Mouse (Mus musculus): Measurements from ENCODE around the gene Gm2a. TPM values are rescaled to one million over a fixed set of nuclear protein-coding genes. Genes with fewer than 3 reads are reported as not detected.

Gm2a gene
- polyA plus RNA-seq, 1 experiment: 53.0 TPM

- Histone ChIP-seq H3K4me3 (replicated peaks; ENCODE audit: insufficient read depth, low read depth, low read length) (no peak overlapping the region), H3K4me1 (ENCODE audit: control insufficient read depth, insufficient read depth, low read length) (peaks cover 16% of the 10 kb centered on the region), H3K27me3 (ENCODE audit: control insufficient read depth, insufficient read depth, low read length) (no peaks in the 10 kb centered on the region), H3K27ac (ENCODE audit: insufficient read depth, low read length) (no peak overlapping the region)
- 90% methylated on average over 8 of the region's 8 CpGs for WGBS
- no peak for TF ChIP-seq POLR2A (IDR thresholded peaks at IDR 0.05; ENCODE audit: borderline replicate concordance, insufficient read depth, low read length)
- TF ChIP-seq CTCF (IDR thresholded peaks at IDR 0.05; ENCODE audit: borderline replicate concordance, insufficient read depth, low read depth, low read length): no peak
- DNase-seq: no peak
Measured at GRCm38 (mm10) chr11:55072467-55072866, 25.4 kb upstream of the Gm2a start.

DNA sequence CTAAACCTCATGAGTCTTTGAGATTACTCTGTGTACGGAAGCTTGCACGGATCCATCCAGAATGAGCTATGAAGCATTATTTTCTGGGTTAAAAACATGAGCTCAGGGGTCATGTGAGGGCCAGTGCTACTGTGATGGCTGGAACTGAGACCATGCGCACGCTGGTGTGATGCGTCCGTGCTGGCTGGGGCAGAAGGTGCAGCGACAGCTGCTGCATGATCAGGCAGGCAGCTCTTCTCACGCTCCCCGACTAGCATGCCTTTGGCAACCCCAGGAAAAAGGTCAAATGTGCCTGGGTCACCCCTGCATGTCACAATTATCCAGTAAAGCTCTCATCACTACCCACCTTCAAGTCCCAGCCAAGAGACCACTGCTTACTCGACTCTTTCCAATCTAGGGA lies 24.7 kb upstream of the Gm2a start:
- DNase-seq: no peak
- Histone ChIP-seq H3K27ac (ENCODE audit: insufficient read depth, low read length) (no peak overlapping the region), H3K27me3 (ENCODE audit: control insufficient read depth, insufficient read depth, low read length) (no peaks in the 10 kb centered on the region), H3K4me1 (ENCODE audit: control insufficient read depth, insufficient read depth, low read length) (peaks cover 16% of the 10 kb centered on the region), H3K4me3 (replicated peaks; ENCODE audit: insufficient read depth, low read depth, low read length) (no peak overlapping the region)
- 68% methylated on average over 10 of the region's 10 CpGs for WGBS
- no peak for TF ChIP-seq POLR2A (IDR thresholded peaks at IDR 0.05; ENCODE audit: borderline replicate concordance, insufficient read depth, low read length)
- no peak for TF ChIP-seq CTCF (IDR thresholded peaks at IDR 0.05; ENCODE audit: borderline replicate concordance, insufficient read depth, low read depth, low read length)

DNA sequence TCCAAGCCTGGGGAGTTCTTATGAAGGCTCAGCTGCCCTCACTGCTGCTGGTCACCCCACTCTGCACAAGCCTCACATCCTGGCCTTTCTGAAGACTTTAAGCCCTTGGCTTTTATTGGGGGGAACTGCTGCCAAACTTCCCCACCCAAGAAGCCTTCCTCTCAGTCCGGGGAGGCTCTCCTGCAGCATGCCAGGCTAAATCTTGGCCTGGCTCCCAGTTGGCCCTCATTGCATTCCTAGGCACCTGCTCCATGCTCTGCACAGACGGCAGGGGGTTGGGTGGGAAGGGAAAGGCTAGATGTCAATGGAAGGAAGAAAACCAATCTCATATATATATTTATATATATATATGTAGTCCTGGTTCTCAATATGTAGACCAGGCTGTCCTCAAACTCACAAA lies 22.3 kb upstream of the Gm2a start:
- no peak overlapping the region for H3K27ac ChIP-seq (ENCODE audit: insufficient read depth, low read length)
- peak; percentile 75 to 82 for DNase-seq
- WGBS: 5% methylated on average over 2 of the region's 2 CpGs

DNA sequence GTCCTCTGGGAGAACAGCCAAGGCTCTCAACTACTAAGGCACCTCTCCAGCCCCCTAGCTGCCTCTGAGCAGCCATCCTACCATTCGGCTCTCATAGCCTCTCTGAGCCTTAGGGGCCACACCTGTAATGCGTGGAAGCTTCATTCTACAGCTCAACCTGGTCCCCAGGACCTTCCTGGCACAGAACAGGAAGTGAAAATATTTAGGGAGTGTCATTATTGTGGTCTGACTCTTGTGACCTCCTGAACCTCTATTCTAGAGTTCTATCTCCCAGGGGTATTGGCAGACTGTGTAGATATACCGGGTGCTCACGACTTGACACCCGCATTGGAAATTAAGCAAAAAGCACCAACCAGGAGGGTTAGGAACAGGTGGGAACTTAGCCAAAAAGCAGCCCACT lies 21.7 kb upstream of the Gm2a start:
- H3K4me3 ChIP-seq (replicated peaks; ENCODE audit: insufficient read depth, low read depth, low read length): no peak overlapping the region
- no peak for TF ChIP-seq POLR2A (IDR thresholded peaks at IDR 0.05; ENCODE audit: borderline replicate concordance, insufficient read depth, low read length)
- peaks cover 21% of the 10 kb centered on the region for H3K4me1 ChIP-seq (ENCODE audit: control insufficient read depth, insufficient read depth, low read length)
- H3K27ac ChIP-seq (ENCODE audit: insufficient read depth, low read length): no peak overlapping the region; the same call in 1 of the 2 replicates
- DNase-seq: no peak
- H3K27me3 ChIP-seq (ENCODE audit: control insufficient read depth, insufficient read depth, low read length): no peaks in the 10 kb centered on the region
- 87% methylated on average over 5 of the region's 5 CpGs for WGBS

More for the DNA sequence above, 22.3 kb upstream of the Gm2a start:
- TF ChIP-seq CTCF (IDR thresholded peaks at IDR 0.05; ENCODE audit: borderline replicate concordance, insufficient read depth, low read depth, low read length) (no peak), POLR2A (IDR thresholded peaks at IDR 0.05; ENCODE audit: borderline replicate concordance, insufficient read depth, low read length) (no peak)
- no peak overlapping the region for H3K4me3 ChIP-seq (replicated peaks; ENCODE audit: insufficient read depth, low read depth, low read length)
- peaks cover 21% of the 10 kb centered on the region for H3K4me1 ChIP-seq (ENCODE audit: control insufficient read depth, insufficient read depth, low read length)
- H3K27me3 ChIP-seq (ENCODE audit: control insufficient read depth, insufficient read depth, low read length): no peaks in the 10 kb centered on the region

DNA sequence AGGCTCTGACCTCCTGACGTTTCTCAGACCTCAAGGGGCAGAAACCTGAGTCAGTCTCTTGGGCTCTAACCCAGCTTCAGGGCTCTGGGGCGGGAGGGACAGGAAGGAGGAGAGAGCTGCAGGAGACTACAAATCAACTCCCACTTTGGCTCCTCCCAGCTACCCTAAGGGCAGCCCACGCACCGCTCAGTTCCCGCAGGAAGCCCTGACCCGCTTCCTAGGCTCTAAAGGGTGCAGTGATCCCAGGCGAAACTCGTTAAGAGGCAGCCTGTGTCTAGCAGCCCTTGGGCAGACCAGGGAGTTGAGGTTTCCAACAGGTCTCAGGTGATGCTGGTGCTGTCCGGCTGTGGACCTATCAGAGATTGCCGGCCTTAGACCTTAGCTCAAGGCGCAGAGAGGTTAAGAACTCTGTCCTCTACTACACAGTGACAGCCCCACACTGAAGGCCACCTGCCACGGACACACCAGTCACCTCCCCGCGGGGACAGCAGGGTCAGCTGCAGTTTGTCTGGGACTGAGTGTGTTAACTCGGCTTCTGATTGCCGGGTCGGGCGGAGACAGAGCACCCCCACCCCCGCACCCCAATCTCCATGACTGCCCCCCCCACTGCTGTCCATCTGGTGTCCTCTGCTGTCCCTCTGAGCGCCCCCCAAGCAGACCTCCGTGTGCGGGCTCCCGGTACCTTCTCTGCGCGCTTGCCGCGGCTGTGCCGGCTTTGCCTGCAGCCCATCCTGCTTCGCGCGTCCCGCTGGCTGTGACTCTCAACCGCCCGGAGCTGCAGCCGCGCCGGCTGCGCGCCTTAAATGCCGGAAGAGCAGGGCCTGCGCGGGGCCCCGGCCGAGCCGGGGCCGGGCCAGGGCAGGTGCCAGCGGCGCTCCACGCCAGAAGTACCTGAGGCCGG lies 20.3 kb upstream of the Gm2a start, which contains the start of gene Ccdc69:
Gene Ccdc69, minus strand, starts transcription at position 801 of the 901 bp plus-strand sequence.
- WGBS: under 1% methylated on average over 50 of the region's 50 CpGs
- no peak for TF ChIP-seq CTCF (IDR thresholded peaks at IDR 0.05; ENCODE audit: borderline replicate concordance, insufficient read depth, low read depth, low read length)
- peak; percentile 48; the same call in 1 of the 2 replicates for TF ChIP-seq POLR2A (IDR thresholded peaks at IDR 0.05; ENCODE audit: borderline replicate concordance, insufficient read depth, low read length)
- Histone ChIP-seq H3K27ac (ENCODE audit: insufficient read depth, low read length) (peak within 1 kb of the TSS; percentile 79), H3K27me3 (ENCODE audit: control insufficient read depth, insufficient read depth, low read length) (no peaks in the 10 kb centered on the region), H3K4me1 (ENCODE audit: control insufficient read depth, insufficient read depth, low read length) (peaks cover 21% of the 10 kb centered on the region), H3K4me3 (replicated peaks; ENCODE audit: insufficient read depth, low read depth, low read length) (peak within 1 kb of the TSS; percentile 70)
- DNase-seq: peak; percentile 71 to 72

DNA sequence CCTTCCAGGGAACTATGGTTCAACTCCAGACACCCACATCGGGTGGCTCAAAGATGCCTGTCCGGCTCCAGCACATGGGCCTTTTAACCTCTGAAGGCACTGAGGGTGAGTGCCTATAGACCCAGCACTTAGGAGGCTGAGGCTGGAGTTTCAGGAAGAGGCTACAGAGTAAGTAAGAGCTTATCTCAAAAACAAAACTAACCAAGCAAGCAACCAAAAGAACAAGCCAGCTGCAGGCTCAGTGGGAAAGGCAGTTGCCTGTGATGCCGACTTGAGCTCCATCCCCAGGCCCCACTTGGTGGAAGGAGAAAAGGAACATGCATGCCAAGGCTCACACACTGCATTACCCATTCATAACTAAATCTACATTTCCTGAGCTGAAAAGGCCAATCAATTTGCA lies 19.4 kb upstream of the Gm2a start:
- Histone ChIP-seq H3K27ac (ENCODE audit: insufficient read depth, low read length) (0 out of 2 replicates have a peak overlapping the region, but pooled peaks have one; percentile 58), H3K4me1 (ENCODE audit: control insufficient read depth, insufficient read depth, low read length) (peaks cover 21% of the 10 kb centered on the region), H3K27me3 (ENCODE audit: control insufficient read depth, insufficient read depth, low read length) (no peaks in the 10 kb centered on the region), H3K4me3 (replicated peaks; ENCODE audit: insufficient read depth, low read depth, low read length) (no peak overlapping the region)
- WGBS: 52% methylated on average over 3 of the region's 3 CpGs
- no peak for TF ChIP-seq CTCF (IDR thresholded peaks at IDR 0.05; ENCODE audit: borderline replicate concordance, insufficient read depth, low read depth, low read length)
- no peak for TF ChIP-seq POLR2A (IDR thresholded peaks at IDR 0.05; ENCODE audit: borderline replicate concordance, insufficient read depth, low read length)
- peak in 1 of 2 experiments; percentile 19 for DNase-seq

DNA sequence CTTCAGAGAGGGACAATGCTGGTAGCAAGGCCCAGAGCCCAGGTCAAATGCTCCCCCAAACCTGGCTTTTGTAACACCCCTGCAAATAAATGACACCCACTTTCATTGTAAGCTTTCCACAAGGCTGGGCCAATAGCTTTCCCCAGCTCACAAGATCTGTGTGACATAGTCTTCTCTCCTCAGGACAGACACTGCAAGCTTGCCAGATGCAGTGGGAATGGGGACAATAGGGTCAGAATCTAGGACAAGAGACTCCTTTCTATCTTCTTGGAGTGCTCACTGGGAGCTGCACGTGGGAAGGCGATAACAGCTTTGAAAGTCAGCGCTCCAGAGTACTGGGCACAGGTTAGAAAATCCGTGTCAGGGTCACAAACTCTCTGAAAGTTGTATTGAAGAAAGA lies 18.7 kb upstream of the Gm2a start:
- 82% methylated on average over 4 of the region's 4 CpGs for WGBS
- TF ChIP-seq POLR2A (IDR thresholded peaks at IDR 0.05; ENCODE audit: borderline replicate concordance, insufficient read depth, low read length): no peak
- TF ChIP-seq CTCF (IDR thresholded peaks at IDR 0.05; ENCODE audit: borderline replicate concordance, insufficient read depth, low read depth, low read length): no peak
- no peak for DNase-seq
- no peaks in the 10 kb centered on the region for H3K27me3 ChIP-seq (ENCODE audit: control insufficient read depth, insufficient read depth, low read length)
- H3K4me1 ChIP-seq (ENCODE audit: control insufficient read depth, insufficient read depth, low read length): peaks cover 21% of the 10 kb centered on the region
- H3K4me3 ChIP-seq (replicated peaks; ENCODE audit: insufficient read depth, low read depth, low read length): no peak overlapping the region
- H3K27ac ChIP-seq (ENCODE audit: insufficient read depth, low read length): no peak overlapping the region

DNA sequence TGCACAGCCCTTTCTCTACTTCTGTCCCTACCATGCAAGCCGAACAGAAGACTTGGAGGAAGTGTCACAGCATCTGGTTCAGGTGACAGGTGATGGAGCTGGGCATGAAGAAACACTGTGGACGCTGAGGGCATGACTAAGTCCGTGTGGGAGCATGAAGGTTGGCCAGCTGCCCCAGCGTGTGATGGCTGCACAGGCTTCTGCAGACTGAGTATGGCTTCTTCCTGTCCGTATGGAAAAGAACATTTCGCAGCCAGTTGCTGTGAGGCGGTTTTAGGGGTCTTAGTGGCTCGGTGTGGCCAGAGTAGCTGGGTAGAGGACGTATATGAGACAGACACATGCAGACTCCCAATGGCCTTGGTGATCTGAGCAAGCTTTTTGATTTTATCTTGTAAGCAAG lies 16.7 kb upstream of the Gm2a start:
- peaks cover 22% of the 10 kb centered on the region for H3K4me1 ChIP-seq (ENCODE audit: control insufficient read depth, insufficient read depth, low read length)
- H3K27me3 ChIP-seq (ENCODE audit: control insufficient read depth, insufficient read depth, low read length): no peaks in the 10 kb centered on the region
- TF ChIP-seq CTCF (IDR thresholded peaks at IDR 0.05; ENCODE audit: borderline replicate concordance, insufficient read depth, low read depth, low read length): no peak
- TF ChIP-seq POLR2A (IDR thresholded peaks at IDR 0.05; ENCODE audit: borderline replicate concordance, insufficient read depth, low read length): no peak
- H3K27ac ChIP-seq (ENCODE audit: insufficient read depth, low read length): no peak overlapping the region
- no peak for DNase-seq
- H3K4me3 ChIP-seq (replicated peaks; ENCODE audit: insufficient read depth, low read depth, low read length): no peak overlapping the region
- 89% methylated on average over 9 of the region's 9 CpGs for WGBS
